9 mouse cellular contexts compared by ENCODE assay signal in the genomic region with DNA sequence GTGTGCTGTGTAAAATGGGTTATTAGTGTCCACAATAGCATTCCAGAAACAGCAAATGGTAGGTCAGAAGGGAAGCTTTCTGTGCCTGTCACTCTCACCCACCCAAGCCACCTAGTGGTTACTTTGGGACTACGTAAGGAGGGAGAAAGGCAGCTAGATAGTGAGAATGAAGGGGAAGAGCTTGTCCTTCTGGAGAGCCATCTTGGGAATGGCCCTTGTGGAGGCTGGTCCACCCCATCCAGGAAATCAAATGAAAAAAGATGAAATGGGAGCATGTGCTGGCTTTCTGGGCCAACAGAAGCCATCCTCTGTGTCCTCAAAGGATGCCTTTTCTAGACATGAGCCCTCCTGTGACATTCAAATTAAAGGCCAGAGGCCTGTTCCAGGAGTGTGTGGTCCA. TPM values are rescaled to one million over a fixed set of nuclear protein-coding genes. Genes with fewer than 3 reads are reported as not detected.
DNase-seq lines count a peak whose midpoint lies in the region; ATAC-seq and TF ChIP-seq lines count a peak whose summit lies in the region.
"Had no signal": no experiment of that assay in that cellular context is flagged by ENCODE, and none has a peak within 500 bp of the region (broad histone marks: within the 10 kb centered on the region; RNA-seq: fewer than 3 reads in every experiment).

No protein-coding gene starts in this region.

- TF ChIP-seq POLR2A in bone marrow, adult 2 months (IDR thresholded peaks at IDR 0.05; ENCODE audit: borderline replicate concordance, control insufficient read depth, low read depth, low read length): no peak
- no peak for TF ChIP-seq POLR2A in limb, embryonic 14.5 days (IDR thresholded peaks at IDR 0.05; ENCODE audit: borderline replicate concordance, extremely low read depth, insufficient read depth, insufficient read length)

- peaks cover 2% of the 10 kb centered on the region; the same call in 1 of the 2 replicates for H3K4me1 ChIP-seq in bone marrow, adult 2 months (ENCODE audit: control insufficient read depth, insufficient read depth, low read length)
- H3K4me1 ChIP-seq in limb, embryonic 14.5 days (ENCODE audit: control insufficient read depth, insufficient read depth, low read length): peaks cover 14% of the 10 kb centered on the region

- peak overlapping the region; percentile 91; the same call in 1 of the 2 replicates for H3K4me2 ChIP-seq in limb, embryonic 14.5 days (replicated peaks; ENCODE audit: low read depth, low read length, severe bottlenecking)

- DNase-seq in frontal cortex, adult 2 months (ENCODE audit: extremely low spot score in 1 of 2, low spot score in 1 of 2): no peak
- DNase-seq in heart, adult 8-10 months (ENCODE audit: low spot score): peak; percentile 41
- DNase-seq in limb, embryonic 14.5 days (ENCODE audit: low spot score): no peak
- peak; percentile 79 for DNase-seq in naive thymus-derived CD4-positive, alpha-beta T cell, adult 2 months (ENCODE audit: low read depth)
- no peak for DNase-seq in spleen, postnatal 14 days (ENCODE audit: low spot score in 2 of 2)
- DNase-seq in cerebellum, postnatal 4 days (ENCODE audit: low spot score in 2 of 2): no peak

- ATAC-seq in frontal cortex, adult (ENCODE audit: low TSS enrichment): peak; percentile 18
- no peak for ATAC-seq in limb, embryonic 14.5 days (ENCODE audit: low FRiP score, low read depth)

- H3K9me3 ChIP-seq in limb, embryonic 14.5 days (ENCODE audit: control insufficient read depth, low read length): no peaks in the 10 kb centered on the region

- peak overlapping the region; percentile 98 for H3K27ac ChIP-seq in bone marrow, adult 2 months (ENCODE audit: control insufficient read depth, insufficient read depth, low read depth, low read length, poor library complexity)
- H3K27ac ChIP-seq in limb, embryonic 14.5 days (replicated peaks; ENCODE audit: low read depth, low read length): peak overlapping the region; percentile 98

- TF ChIP-seq CTCF in bone marrow, adult 2 months (IDR thresholded peaks at IDR 0.05; ENCODE audit: control insufficient read depth, insufficient read depth, low read length): peak; percentile 55; the same call in 1 of the 2 replicates

- H3K9ac ChIP-seq in limb, embryonic 14.5 days (ENCODE audit: low read depth, low read length, severe bottlenecking): no peak overlapping the region; the same call in 1 of the 2 replicates

- H3K27me3 ChIP-seq in limb, embryonic 14.5 days (ENCODE audit: control insufficient read depth, insufficient read depth, low read length): no peaks in the 10 kb centered on the region
- H3K27me3 ChIP-seq: Patski had no signal

- H3K36me3 ChIP-seq in limb, embryonic 14.5 days (ENCODE audit: control insufficient read depth, insufficient read depth, low read length): peaks cover 21% of the 10 kb centered on the region

- no peak overlapping the region for H3K4me3 ChIP-seq in bone marrow, adult 2 months (replicated peaks; ENCODE audit: control insufficient read depth, low read depth, low read length)
- H3K4me3 ChIP-seq in limb, embryonic 14.5 days (replicated peaks; ENCODE audit: low read length): peak overlapping the region; percentile 77

- WGBS in bone marrow, adult 2 months: 17% methylated on average over 1 of the region's 1 CpGs
- 55% methylated on average over 1 of the region's 1 CpGs for WGBS in limb, embryonic 14.5 days

RNA-seq across cellular contexts. Expression of gene Sumo3, which starts 0.5 kb away (rescaled TPM):
- polyA plus RNA-seq in frontal cortex, adult 2 months (2012; rRNA removed): 358 and 364 TPM in 2 replicates
- polyA plus RNA-seq in bone marrow, adult 2 months (2011; ENCODE audit: insufficient read depth, insufficient read length, low replicate concordance, missing spikeins): 69.9 and 76.0 TPM in 2 replicates
- total RNA-seq in heart, adult 8-10 months (2022): 10 to 100 TPM; 59.3 to 76.7 (median 67.5) TPM
- polyA plus RNA-seq in limb, embryonic 14.5 days (2012; rRNA removed): 466 and 472 TPM in 2 replicates
- 328 and 351 TPM in 2 replicates for polyA plus RNA-seq in limb, embryonic 14.5 days (2014; fragmentation: Nextera tagmentation; extraction: Ambion mirVana)

RNA-seq across cellular contexts. Expression of gene Gm49325, which starts 0.6 kb away (rescaled TPM):
- polyA plus RNA-seq in frontal cortex, adult 2 months (2012; rRNA removed): 15.9 and 23.0 TPM in 2 replicates
- not detected in 2 replicates for polyA plus RNA-seq in bone marrow, adult 2 months (2011; ENCODE audit: insufficient read depth, insufficient read length, low replicate concordance, missing spikeins)
- 10 to 100 TPM in 3 of 4 experiments, 1 to 10 TPM in 1; 8.3 to 15.8 (median 13.9) TPM for total RNA-seq in heart, adult 8-10 months (2022)
- polyA plus RNA-seq in limb, embryonic 14.5 days (2012; rRNA removed): 1.8 and 8.4 TPM in 2 replicates
- polyA plus RNA-seq in limb, embryonic 14.5 days (2014; fragmentation: Nextera tagmentation; extraction: Ambion mirVana): 1.9 and 5.8 TPM in 2 replicates

RNA-seq across cellular contexts. Expression of gene Ube2g2, which starts 16.7 kb away (rescaled TPM):
- 47.9 and 51.8 TPM in 2 replicates for polyA plus RNA-seq in frontal cortex, adult 2 months (2012; rRNA removed)
- polyA plus RNA-seq in bone marrow, adult 2 months (2011; ENCODE audit: insufficient read depth, insufficient read length, low replicate concordance, missing spikeins): 21.5 and 35.5 TPM in 2 replicates
- 10 to 100 TPM; 78.9 to 82.9 (median 81.2) TPM for total RNA-seq in heart, adult 8-10 months (2022)
- 55.1 and 59.8 TPM in 2 replicates for polyA plus RNA-seq in limb, embryonic 14.5 days (2012; rRNA removed)
- polyA plus RNA-seq in limb, embryonic 14.5 days (2014; fragmentation: Nextera tagmentation; extraction: Ambion mirVana): 57.4 and 58.6 TPM in 2 replicates

RNA-seq across cellular contexts. Expression of gene Pttg1ip, which starts 23.8 kb away (rescaled TPM):
- 125 and 132 TPM in 2 replicates for polyA plus RNA-seq in frontal cortex, adult 2 months (2012; rRNA removed)
- 38.1 and 67.0 TPM in 2 replicates for polyA plus RNA-seq in bone marrow, adult 2 months (2011; ENCODE audit: insufficient read depth, insufficient read length, low replicate concordance, missing spikeins)
- 100 to 1,000 TPM; 132 to 142 (median 134) TPM for total RNA-seq in heart, adult 8-10 months (2022)
- polyA plus RNA-seq in limb, embryonic 14.5 days (2012; rRNA removed): 117 and 122 TPM in 2 replicates
- 138 and 147 TPM in 2 replicates for polyA plus RNA-seq in limb, embryonic 14.5 days (2014; fragmentation: Nextera tagmentation; extraction: Ambion mirVana)

Comparison
In these comparisons a context has a peak if more than half of its experiments do, and no peak if none do; other contexts are left out.
1. DNase-seq: peak in heart, adult 8-10 months (single experiment) and naive thymus-derived CD4-positive, alpha-beta T cell, adult 2 months (single experiment); none in frontal cortex, adult 2 months (0 of 2), limb, embryonic 14.5 days (single experiment), spleen, postnatal 14 days (0 of 2) and cerebellum, postnatal 4 days (0 of 2).